Mouse (Mus musculus): ENCODE results near the gene Apip.

- TF ChIP-seq CTCF (IDR thresholded peaks at IDR 0.05; ENCODE audit: low read depth): no peak
- no peak for TF ChIP-seq EP300 (IDR thresholded peaks at IDR 0.05; ENCODE audit: low read depth)
These were observed 29.1 kb downstream of the Apip start for GRCm38 (mm10) chr2:103102595-103102994.
